Mouse (Mus musculus) gastrocnemius, adult 2 months (tissue): Measurements from ENCODE around the gene Rplp2. TPM values are rescaled to one million over a fixed set of nuclear protein-coding genes. Genes with fewer than 3 reads are reported as not detected.

Experiments used
- DNase-seq: peaks from one replicate; pipeline ENCODE4 v3.0.0; 2022
- H3K27ac ChIP-seq: fragments of 200-600 bp; 2 replicates; pipeline ENCODE4 v1.8.1; 2022; ENCODE audit warnings: mild to moderate bottlenecking
- H3K4me3 ChIP-seq: fragments of 200-600 bp; 2 replicates; pipeline ENCODE4 v1.8.1; 2022; ENCODE audit warnings: mild to moderate bottlenecking, moderate library complexity
- CTCF ChIP-seq: fragments of 200-600 bp; IDR thresholded peaks from 2 replicates; pipeline ENCODE4 v1.8.1; 2022; ENCODE audit warnings: antibody characterized with exemption, mild to moderate bottlenecking, moderate library complexity
- intact Hi-C: fragments of 180-260 bp; cut with DNase I; formaldehyde crosslinking; loops from one replicate; pipeline ENCODE4 v1.15.1; 2025
- total RNA-seq, 2 experiments: library from RNA; stranded (reverse); gene quantifications; 2 replicates each; pipeline ENCODE4 v1.2.3; 2021

Gene Rplp2
- total RNA-seq, 2 experiments from 2014 or later = 567 to 623 TPM

DNA sequence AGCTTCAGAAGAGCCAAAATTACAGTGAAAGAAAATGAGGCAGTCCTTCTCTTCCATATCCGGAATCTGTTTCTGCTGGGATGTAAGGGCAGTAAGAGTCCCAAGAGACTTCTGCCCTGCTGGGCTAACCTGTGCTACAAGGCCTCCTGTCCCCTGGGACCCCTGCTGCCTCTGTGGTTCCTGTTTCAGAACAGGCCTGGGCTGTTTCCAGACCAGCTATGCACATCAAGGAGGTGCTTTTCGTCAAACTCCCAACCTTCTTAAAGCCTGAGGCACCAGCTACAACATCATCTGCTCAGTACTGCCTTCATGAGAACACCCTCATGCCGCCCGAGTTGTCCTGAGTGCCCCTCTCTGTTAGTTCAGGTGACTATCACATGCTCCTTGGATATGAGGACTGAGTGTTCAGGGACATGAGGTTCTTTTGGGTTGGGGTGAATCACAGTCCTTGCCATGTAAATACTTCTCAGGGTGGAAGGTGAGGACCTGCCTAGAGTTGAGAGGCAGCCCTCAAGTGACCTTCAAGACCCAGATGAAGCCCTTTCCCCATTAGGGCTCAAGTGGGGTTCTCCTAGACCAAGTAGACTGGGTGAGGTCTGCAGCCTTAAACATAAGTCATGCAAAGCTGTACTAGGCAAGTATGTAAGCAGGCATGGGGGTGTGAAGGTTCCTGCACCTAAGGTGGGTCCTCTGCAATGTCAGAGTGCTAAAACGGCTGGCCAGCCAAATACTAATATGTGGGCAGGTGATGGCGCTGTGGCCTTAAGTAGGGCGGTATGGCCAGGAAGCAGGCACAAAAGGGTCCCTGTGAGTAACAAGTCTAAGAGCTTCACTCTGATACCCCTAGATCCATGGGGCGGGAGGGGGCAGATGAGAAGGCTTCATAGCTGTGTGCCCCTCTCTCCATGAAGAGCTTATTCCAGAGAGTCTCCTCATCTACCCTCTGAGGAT is 29.2 kb upstream of the Rplp2 start:
- no peak overlapping the region for H3K4me3 ChIP-seq
- TF ChIP-seq CTCF = no peak; the same call in 1 of the 2 replicates
- intact Hi-C loops = no loop called here
- DNase-seq = no peak
- no peak overlapping the region for H3K27ac ChIP-seq

DNA sequence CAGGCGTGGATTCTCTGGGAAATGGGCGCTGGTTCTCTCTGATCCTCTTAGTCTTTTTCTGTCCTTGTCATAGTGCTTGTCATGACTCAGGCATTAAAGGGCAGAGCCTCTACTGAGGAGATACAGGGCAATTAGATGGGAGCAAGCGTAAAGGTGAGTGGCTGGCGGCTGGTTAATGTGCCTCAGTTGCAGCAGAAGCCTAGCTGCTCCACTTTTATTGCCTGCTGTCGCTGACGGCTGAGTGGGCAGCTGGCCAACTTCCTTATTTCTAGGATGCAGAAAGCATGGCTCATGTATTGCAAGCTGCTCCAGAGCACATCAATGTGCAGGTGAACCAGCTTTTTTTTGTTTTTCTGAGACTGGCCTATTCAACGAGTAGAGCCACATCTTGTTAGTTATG is 28.2 kb upstream of the Rplp2 start:
- no peak for DNase-seq
- intact Hi-C loops = no loop called here
- Histone ChIP-seq H3K4me3 (no peak overlapping the region), H3K27ac (no peak overlapping the region)
- TF ChIP-seq CTCF = no peak

DNA sequence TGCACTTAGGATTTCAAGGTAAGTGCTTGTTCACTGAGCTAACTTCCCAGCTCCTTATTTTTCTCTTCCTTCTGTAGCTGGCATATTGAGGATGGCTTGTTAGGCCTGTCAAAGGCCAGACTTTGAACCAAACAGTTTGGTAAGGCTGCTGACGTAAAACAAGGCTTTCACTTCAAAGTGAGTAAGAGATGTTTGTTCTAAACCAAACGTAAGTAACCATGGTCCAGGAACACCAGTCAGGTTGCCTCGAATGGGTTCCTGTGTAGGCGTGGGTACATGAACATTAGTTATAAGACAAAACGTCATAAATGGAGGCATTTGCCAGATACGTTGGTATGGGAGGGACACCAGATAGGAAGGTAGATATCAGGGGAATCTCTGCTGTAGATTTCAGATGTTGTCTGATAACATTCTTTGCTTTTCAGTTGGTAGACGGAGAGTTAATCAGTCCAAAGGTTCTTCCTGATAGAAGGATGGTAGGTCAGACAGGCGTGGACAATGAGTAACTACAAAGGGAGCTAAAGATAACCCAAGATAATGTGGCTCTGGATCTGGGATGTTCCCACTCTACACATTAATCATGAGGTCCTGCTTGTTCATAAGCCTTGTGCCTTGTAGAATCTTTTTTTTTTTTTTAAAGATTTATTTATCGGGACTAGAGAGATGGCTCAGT is 27.0 kb upstream of the Rplp2 start:
- intact Hi-C loops = no loop called here
- Histone ChIP-seq H3K27ac (no peak overlapping the region), H3K4me3 (no peak overlapping the region)
- no peak for TF ChIP-seq CTCF
- no peak for DNase-seq

DNA sequence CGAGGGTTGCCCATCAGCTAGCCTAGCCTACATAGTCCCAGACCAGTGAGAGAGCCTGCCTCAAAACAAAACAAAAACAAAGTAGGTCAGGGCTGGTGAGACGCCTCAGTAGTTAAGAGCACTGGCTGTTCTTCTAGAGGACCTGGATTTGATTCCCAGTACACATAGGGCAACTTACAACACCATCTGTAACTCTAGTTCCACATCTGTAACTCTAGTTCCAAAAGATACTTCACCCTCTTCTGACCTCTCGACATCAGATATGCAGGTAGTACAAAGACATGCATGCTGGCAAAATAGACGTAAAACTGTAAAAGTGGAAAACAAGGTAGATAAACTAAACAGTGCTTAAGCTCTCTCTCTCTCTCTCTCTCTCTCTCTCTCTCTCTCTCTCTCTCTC is 23.4 kb upstream of the Rplp2 start:
- no peak overlapping the region; the same call in 1 of the 2 replicates for H3K27ac ChIP-seq

DNA sequence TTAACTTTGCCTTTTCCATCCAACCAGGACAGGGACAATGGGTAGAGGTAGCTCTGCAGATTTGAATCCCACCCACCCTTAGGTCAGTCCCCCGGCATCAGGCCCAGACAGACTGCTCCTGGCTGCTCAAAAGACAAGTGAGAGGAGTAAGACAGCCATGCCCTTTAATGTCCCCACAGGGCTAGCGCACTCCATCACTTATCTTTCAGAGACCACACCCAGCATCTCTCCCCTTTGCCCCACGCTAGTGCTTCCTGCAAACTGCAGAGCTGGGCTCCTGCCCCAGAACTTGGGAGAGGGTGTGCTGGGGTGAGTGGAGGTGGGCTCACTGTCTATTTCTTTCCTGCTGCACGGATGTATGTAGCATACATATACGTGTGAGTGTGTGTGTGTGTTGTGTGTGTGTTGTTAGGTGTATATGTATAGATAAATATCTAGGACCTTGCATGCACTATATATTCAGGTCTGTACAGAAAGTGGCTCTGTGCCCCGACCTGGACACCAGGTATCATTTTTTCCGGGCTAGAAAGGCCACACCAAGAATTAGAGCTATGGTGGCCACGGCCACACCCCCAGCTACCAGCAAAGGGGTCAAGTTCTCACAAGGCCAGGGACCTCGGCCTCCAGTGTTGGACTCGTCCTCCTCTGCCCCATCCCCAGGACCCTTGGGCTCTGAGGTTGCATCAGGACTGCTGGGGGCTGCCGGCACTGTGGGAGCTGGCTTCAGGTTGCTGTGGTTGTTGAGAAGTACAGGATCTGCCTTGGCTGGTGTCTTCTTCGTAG is 20.0 kb upstream of the Rplp2 start:
- intact Hi-C loops = no loop called here
- no peak for DNase-seq
- no peak for TF ChIP-seq CTCF
- Histone ChIP-seq H3K27ac (no peak overlapping the region), H3K4me3 (no peak overlapping the region)

More for the DNA sequence above, 23.4 kb upstream of the Rplp2 start:
- DNase-seq = no peak
- no peak for TF ChIP-seq CTCF
- H3K4me3 ChIP-seq = no peak overlapping the region
- intact Hi-C loops = no loop called here

DNA sequence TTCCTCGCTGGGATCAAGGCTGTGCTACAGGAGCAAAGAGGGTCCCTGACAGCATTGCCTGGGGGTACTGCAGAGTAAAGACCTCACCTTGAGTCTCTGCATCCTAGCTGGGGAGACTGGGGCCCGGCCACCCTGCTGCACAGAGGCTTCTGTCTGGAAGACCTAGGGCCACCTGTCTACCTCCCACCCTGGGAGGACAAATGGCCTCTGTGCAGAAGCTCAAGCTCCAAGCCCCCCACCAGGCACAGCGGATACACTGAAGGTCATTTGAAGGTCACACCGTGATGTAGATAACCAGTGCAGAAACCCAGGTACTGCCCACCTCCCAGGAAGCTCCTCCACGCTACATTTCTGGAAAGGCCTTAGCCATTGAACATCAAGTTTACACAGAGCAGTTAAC is 18.5 kb upstream of the Rplp2 start:
- H3K4me3 ChIP-seq = peak overlapping the region; percentile 46; the same call in 1 of the 2 replicates

DNA sequence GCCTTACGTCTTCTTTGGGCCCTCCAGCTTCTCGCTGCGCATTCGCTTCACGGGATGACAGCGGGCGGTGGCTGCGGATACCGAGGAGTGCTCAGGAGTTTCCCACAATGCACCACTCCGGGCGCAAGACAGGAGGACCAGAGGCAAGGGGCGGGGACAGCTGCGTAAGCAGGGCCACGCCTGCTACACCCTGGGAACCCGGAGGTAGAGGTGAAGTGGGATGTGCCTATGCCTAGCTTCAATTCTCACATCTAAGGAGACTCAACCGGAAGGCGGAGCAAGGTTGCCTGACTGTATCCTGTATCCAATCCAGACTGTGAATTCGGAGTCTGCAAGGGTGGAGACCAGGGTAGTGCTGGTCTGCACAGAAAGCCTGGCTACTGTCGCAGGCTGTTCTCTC is 17.9 kb upstream of the Rplp2 start, which contains the start of gene Cend1:
Gene Cend1 (minus strand): TSS at position 182 of the 400 bp plus-strand sequence.
- intact Hi-C loops = no loop called here
- DNase-seq = peak; percentile 53
- Histone ChIP-seq H3K4me3 (peak within 1 kb of the TSS; percentile 46), H3K27ac (peak within 1 kb of the TSS; percentile 24; the same call in 1 of the 2 replicates)
- no peak for TF ChIP-seq CTCF

More for the DNA sequence above, 18.5 kb upstream of the Rplp2 start:
- no peak overlapping the region for H3K27ac ChIP-seq
- intact Hi-C loops = no loop called here
- DNase-seq = no peak
- no peak for TF ChIP-seq CTCF

DNA sequence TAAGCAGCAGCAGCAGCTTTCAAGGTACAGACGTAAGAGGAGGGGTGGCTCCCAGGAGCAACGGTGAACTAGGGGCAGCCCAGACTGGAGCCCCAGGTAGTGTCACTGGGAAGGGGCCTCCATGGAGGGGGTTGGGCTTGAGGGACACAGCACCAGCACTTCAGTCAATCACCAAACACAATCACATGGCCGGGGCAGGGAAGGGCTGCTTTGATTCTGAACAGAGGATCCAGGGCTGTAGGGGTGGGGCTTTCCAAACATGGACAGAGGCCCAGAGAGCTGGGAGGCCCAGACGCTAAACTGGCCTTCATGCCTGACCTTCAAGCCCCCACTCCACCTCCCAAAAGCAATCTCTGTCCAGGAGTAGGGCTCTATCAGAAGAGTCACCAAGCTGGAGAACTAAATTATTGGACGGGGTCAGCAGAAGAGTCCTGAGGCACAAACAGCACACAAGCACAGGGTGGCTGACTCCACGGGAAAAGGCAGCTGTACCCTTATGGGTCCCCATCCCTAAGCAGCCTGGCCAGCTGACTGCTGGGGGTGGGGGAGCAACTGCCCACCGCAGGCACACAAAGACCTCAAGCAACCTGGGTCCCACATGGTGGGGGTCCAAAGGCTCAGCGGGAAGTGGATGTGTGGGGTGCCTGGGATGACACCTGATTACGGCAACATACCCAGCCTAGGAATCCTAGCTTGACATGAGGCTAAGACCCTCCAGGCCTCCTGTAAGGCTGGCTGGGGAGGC is 17.2 kb upstream of the Rplp2 start:
- H3K4me3 ChIP-seq = no peak overlapping the region
- intact Hi-C loops = no loop called here
- TF ChIP-seq CTCF = no peak
- DNase-seq = no peak
- no peak overlapping the region for H3K27ac ChIP-seq

DNA sequence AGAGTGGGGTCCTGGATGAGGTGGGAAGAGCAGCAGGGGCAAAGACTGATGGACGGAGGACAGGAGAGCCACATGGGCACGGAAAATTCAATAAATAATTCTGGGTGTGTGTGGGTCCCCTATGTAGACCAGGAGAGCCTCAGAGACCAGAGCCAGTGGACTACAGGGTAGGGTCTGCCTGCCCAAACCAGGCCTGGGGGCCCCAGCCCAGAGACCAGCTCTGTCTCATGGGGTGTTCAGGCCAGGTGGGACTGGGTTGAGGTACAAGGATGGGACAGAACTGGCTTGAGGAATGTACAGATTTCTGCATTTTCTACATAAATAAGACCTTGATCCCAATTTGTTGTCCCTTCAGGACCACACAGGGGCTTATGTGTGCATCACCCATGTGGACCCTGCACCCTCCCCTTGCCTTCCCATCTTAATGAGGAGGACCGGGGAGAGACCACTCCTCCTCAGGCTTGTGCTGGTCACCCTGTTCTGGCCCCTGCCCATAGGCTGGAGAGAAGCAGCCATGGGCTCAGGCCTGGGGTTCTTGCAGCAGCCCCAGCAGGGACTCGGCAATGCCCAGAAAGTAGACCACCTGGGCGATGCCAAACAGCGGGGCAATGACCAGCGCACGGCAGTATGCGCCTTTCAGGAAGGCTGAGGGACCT is 16.5 kb upstream of the Rplp2 start:
- TF ChIP-seq CTCF = no peak
- no peak overlapping the region for H3K27ac ChIP-seq
- DNase-seq = no peak

DNA sequence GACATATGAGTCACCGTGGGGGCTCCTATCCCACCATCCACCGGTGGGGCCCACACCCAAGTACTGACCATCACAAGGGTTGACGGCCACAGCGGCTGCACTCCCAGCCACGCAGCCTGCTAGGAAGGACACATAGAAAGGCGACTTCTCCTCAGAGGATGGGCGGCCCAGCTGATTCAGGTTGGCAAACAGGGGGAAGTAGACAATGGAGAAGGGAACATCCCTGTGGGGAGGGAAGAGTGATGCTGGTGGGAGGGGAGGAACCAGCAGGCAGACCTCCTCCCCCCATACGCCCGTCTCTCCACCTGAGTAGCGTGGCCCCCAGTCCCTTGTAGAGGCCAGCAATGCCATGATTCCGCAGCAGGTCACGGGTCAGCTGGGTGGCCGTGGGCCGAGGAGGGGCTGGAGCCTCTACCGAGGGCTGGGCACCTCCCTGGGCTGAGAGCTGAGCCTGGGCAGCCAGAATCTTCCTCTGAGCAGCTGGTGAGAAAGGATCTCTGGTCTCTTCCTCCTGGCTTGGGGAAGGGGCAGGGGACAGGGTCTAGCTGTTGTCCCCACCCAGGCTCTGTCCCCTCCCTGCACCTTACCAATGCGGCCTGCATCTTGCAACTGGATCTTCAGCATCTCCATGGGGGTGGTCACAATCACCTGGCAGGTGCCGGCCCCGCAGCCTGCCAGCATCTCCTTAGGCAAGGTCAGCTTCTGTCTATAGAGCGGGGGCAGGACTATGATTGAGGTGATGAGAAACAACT is 15.6 kb upstream of the Rplp2 start:
- no peak for TF ChIP-seq CTCF
- H3K27ac ChIP-seq = peak overlapping the region; percentile 88
- intact Hi-C loops = no loop called here
- DNase-seq = no peak
- peak overlapping the region; percentile 52; the same call in 1 of the 2 replicates for H3K4me3 ChIP-seq

More for the DNA sequence above, 16.5 kb upstream of the Rplp2 start:
- intact Hi-C loops = no loop called here
- no peak overlapping the region for H3K4me3 ChIP-seq

DNA sequence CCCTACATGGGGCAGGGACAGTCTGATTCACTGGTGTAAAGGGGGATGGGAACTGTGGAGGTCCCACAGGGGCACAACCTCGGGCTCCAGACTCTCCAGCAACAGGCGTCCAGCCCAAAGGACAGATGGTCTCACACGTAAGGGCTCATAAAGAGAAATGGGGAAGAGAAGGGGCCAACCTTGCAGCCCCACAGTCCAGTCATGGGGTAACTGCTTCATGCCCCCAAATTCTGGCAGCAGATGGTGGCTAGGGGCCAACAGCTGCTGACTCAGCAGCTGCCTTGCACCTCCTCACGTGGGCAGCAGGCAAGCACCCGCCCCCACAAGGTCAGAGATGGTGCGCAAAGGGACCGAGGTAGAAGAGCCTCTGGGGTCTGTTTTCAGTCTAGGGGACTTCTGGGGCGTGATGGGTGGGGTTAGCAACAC is 15.0 kb upstream of the Rplp2 start:
- H3K27ac ChIP-seq = peak overlapping the region; percentile 88
- intact Hi-C loops = no loop called here
- H3K4me3 ChIP-seq = peak overlapping the region; percentile 52
- no peak for TF ChIP-seq CTCF
- peak; percentile 61 for DNase-seq
